Mouse (Mus musculus) heart, embryonic 16.5 days (tissue): ENCODE data around the gene Inmt. TPM values are rescaled to one million over a fixed set of nuclear protein-coding genes. Genes with fewer than 3 reads are reported as not detected.
"Not testable (repeated sequence)": the region's sequence is repeated elsewhere in the genome, so short reads cannot be mapped to it uniquely, and the experiment has no call there.

Experiments
- ATAC-seq: fragments of 200-750 bp; cut with Nextera tagmentation; replicated peaks from 2 replicates; pipeline ENCODE4 v1.8.0; 2017; ENCODE audit warnings: moderate number of reproducible peaks; ENCODE audit not compliant: insufficient read depth, low FRiP score; ENCODE audit errors: extremely low read depth
- H3K27ac ChIP-seq: fragments of 300-500 bp; sonication (generic); 2 replicates; pipeline ENCODE4 v1.5.1; 2014; ENCODE audit warnings: mild to moderate bottlenecking, low read length, control low read depth, moderate library complexity
- H3K27me3 ChIP-seq: fragments of 300-500 bp; sonication (generic); 2 replicates; pipeline ENCODE4 v1.6.1; 2014; ENCODE audit warnings: low read length, mixed read lengths; ENCODE audit not compliant: control insufficient read depth, insufficient read depth
- H3K36me3 ChIP-seq: fragments of 300-500 bp; sonication (generic); 2 replicates; pipeline ENCODE4 v1.6.1; 2014; ENCODE audit not compliant: control insufficient read depth, insufficient read depth
- H3K4me1 ChIP-seq: fragments of 300-500 bp; sonication (generic); 2 replicates; pipeline ENCODE4 v1.6.1; 2014; ENCODE audit warnings: low read length, mixed read lengths; ENCODE audit not compliant: control insufficient read depth, insufficient read depth
- H3K4me2 ChIP-seq: fragments of 300-500 bp; sonication (generic); 2 replicates; pipeline ENCODE4 v1.6.1; 2014; ENCODE audit warnings: low read depth, mild to moderate bottlenecking, control low read depth, low read length
- H3K4me3 ChIP-seq: fragments of 300-500 bp; sonication (generic); 2 replicates; pipeline ENCODE4 v1.5.1; 2014; ENCODE audit warnings: mild to moderate bottlenecking, control low read depth, low read length
- H3K9ac ChIP-seq: fragments of 300-500 bp; sonication (generic); 2 replicates; pipeline ENCODE4 v1.6.1; 2014; ENCODE audit warnings: low read length, control low read depth
- H3K9me3 ChIP-seq: fragments of 300-500 bp; sonication (generic); replicated peaks from 2 replicates; pipeline ENCODE4 v1.6.1; 2016; ENCODE audit warnings: low read length; ENCODE audit not compliant: control insufficient read depth
- WGBS: fragments of 180-500 bp; shearing (Covaris S2); extraction: QIAGEN DNeasy Blood & Tissue Kit; methylation state at CpG from one replicate; pipeline ENCODE4 v1.1.7; 2014; 5-methylcytosine and 5-hydroxymethylcytosine counted together
- polyA plus RNA-seq: library from polyadenylated mRNA; unstranded; fragments of >200 nt; fragmentation: Nextera tagmentation; extraction: Ambion mirVana; gene quantifications from 2 replicates; pipeline ENCODE4 v1.2.1, GENCODE M21; 2015

Inmt gene
- polyA plus RNA-seq, 1 experiment from 2014 or later: not detected

GRCm38 (mm10) chr6:55199047-55199446 lies 24.2 kb upstream of the Inmt start:
- no peak overlapping the region for H3K27ac ChIP-seq
- WGBS: 68% methylated on average over 3 of the region's 3 CpGs
- no peak overlapping the region for H3K4me3 ChIP-seq
- H3K9ac ChIP-seq: no peak overlapping the region
- H3K9me3 ChIP-seq: no peaks in the 10 kb centered on the region
- no peak for ATAC-seq
- no peak overlapping the region for H3K4me2 ChIP-seq
- no peaks in the 10 kb centered on the region for H3K36me3 ChIP-seq
- peaks cover 8% of the 10 kb centered on the region for H3K4me1 ChIP-seq
- no peaks in the 10 kb centered on the region for H3K27me3 ChIP-seq

- 90% methylated on average over 3 of the region's 3 CpGs for WGBS
- Histone ChIP-seq H3K4me3 (no peak overlapping the region), H3K9me3 (no peaks in the 10 kb centered on the region)
Observed at GRCm38 (mm10) chr6:55193171-55193570, 18.3 kb upstream of the Inmt start.

GRCm38 (mm10) chr6:55191537-55191936 lies 16.7 kb upstream of the Inmt start:
- no peak for ATAC-seq
- WGBS: 40% methylated on average over 4 of the region's 4 CpGs
- no peak overlapping the region for H3K4me2 ChIP-seq

More at GRCm38 (mm10) chr6:55193171-55193570, 18.3 kb upstream of the Inmt start:
- Histone ChIP-seq H3K36me3 (no peaks in the 10 kb centered on the region), H3K9ac (no peak overlapping the region), H3K4me1 (no peaks in the 10 kb centered on the region), H3K27me3 (no peaks in the 10 kb centered on the region), H3K4me2 (no peak overlapping the region), H3K27ac (no peak overlapping the region)
- ATAC-seq: no peak

GRCm38 (mm10) chr6:55189406-55189805 lies 14.6 kb upstream of the Inmt start:
- no peaks in the 10 kb centered on the region for H3K36me3 ChIP-seq
- H3K4me1 ChIP-seq: no peaks in the 10 kb centered on the region
- H3K4me2 ChIP-seq: no peak overlapping the region
- no peak overlapping the region for H3K9ac ChIP-seq
- no peaks in the 10 kb centered on the region for H3K27me3 ChIP-seq
- no peak overlapping the region for H3K4me3 ChIP-seq
- no peak overlapping the region for H3K27ac ChIP-seq
- H3K9me3 ChIP-seq: no peaks in the 10 kb centered on the region
- no peak for ATAC-seq

More at GRCm38 (mm10) chr6:55191537-55191936, 16.7 kb upstream of the Inmt start:
- H3K36me3 ChIP-seq: no peaks in the 10 kb centered on the region
- H3K9ac ChIP-seq: no peak overlapping the region
- H3K9me3 ChIP-seq: no peaks in the 10 kb centered on the region
- no peak overlapping the region for H3K4me3 ChIP-seq
- no peaks in the 10 kb centered on the region for H3K27me3 ChIP-seq
- H3K4me1 ChIP-seq: no peaks in the 10 kb centered on the region
- H3K27ac ChIP-seq: no peak overlapping the region

- H3K9me3 ChIP-seq, ATAC-seq, H3K9ac ChIP-seq, H3K36me3 ChIP-seq, H3K4me1 ChIP-seq, H3K27me3 ChIP-seq, H3K27ac ChIP-seq, H3K4me2 ChIP-seq, H3K4me3 ChIP-seq: not testable (repeated sequence)
- WGBS: 92% methylated on average over 17 of the region's 17 CpGs
Observed at GRCm38 (mm10) chr6:55187827-55188226, 13.0 kb upstream of the Inmt start.

- Histone ChIP-seq H3K36me3 (no peaks in the 10 kb centered on the region), H3K9ac (no peak overlapping the region), H3K4me3 (no peak overlapping the region), H3K27ac (no peak overlapping the region), H3K4me1 (no peaks in the 10 kb centered on the region), H3K9me3 (no peaks in the 10 kb centered on the region), H3K4me2 (no peak overlapping the region), H3K27me3 (no peaks in the 10 kb centered on the region)
- WGBS: 84% methylated on average over 1 of the region's 1 CpGs
- ATAC-seq: no peak
Observed at GRCm38 (mm10) chr6:55182655-55183430, 8.0 kb upstream of the Inmt start.

GRCm38 (mm10) chr6:55179560-55179959 lies 4.7 kb upstream of the Inmt start:
- Histone ChIP-seq H3K27ac (no peak overlapping the region), H3K4me3 (no peak overlapping the region), H3K9ac (no peak overlapping the region), H3K27me3 (no peaks in the 10 kb centered on the region), H3K4me2 (no peak overlapping the region), H3K4me1 (peaks cover 2% of the 10 kb centered on the region; the same call in 1 of the 2 replicates), H3K9me3 (no peaks in the 10 kb centered on the region), H3K36me3 (no peaks in the 10 kb centered on the region)
- 82% methylated on average over 7 of the region's 7 CpGs for WGBS
- ATAC-seq: no peak

GRCm38 (mm10) chr6:55177060-55177732 lies 2.4 kb upstream of the Inmt start:
- H3K9ac ChIP-seq: no peak overlapping the region
- 46% methylated on average over 12 of the region's 12 CpGs for WGBS
- no peaks in the 10 kb centered on the region for H3K9me3 ChIP-seq
- no peak overlapping the region for H3K27ac ChIP-seq
- peaks cover 2% of the 10 kb centered on the region; the same call in 1 of the 2 replicates for H3K4me1 ChIP-seq
- no peak overlapping the region for H3K4me2 ChIP-seq
- no peak for ATAC-seq
- no peaks in the 10 kb centered on the region for H3K27me3 ChIP-seq
- no peak overlapping the region for H3K4me3 ChIP-seq
- H3K36me3 ChIP-seq: no peaks in the 10 kb centered on the region

GRCm38 (mm10) chr6:55175892-55176291 lies 1.0 kb upstream of the Inmt start:
- 45% methylated on average over 5 of the region's 5 CpGs for WGBS
- Histone ChIP-seq H3K27ac (no peak overlapping the region), H3K27me3 (no peaks in the 10 kb centered on the region), H3K4me2 (no peak overlapping the region), H3K36me3 (no peaks in the 10 kb centered on the region), H3K9me3 (no peaks in the 10 kb centered on the region), H3K4me3 (no peak overlapping the region), H3K9ac (no peak overlapping the region), H3K4me1 (peaks cover 2% of the 10 kb centered on the region; the same call in 1 of the 2 replicates)
- no peak for ATAC-seq
